Mouse (Mus musculus) forebrain, embryonic 12.5 days (tissue): ENCODE measurements around the gene Gm5431. TPM values are rescaled to one million over a fixed set of nuclear protein-coding genes. Genes with fewer than 3 reads are reported as not detected.
"Not testable (repeated sequence)": the region's sequence is repeated elsewhere in the genome, so short reads cannot be mapped to it uniquely, and the experiment has no call there.

ENCODE experiments used
- ATAC-seq: fragments of 200-750 bp; cut with Nextera tagmentation; 2 replicates; pipeline ENCODE4 v1.8.0; 2017; ENCODE audit warnings: moderate TSS enrichment; ENCODE audit not compliant: low FRiP score
- H3K27ac ChIP-seq: fragments of 300-500 bp; sonication (generic); 2 replicates; pipeline ENCODE4 v1.5.1; 2016; ENCODE audit warnings: mild to moderate bottlenecking
- H3K27me3 ChIP-seq: fragments of 300-500 bp; sonication (generic); 2 replicates; pipeline ENCODE4 v1.6.1; 2016; ENCODE audit warnings: mild to moderate bottlenecking
- H3K36me3 ChIP-seq: fragments of 300-500 bp; sonication (generic); replicated peaks from 2 replicates; pipeline ENCODE4 v1.6.1; 2016; ENCODE audit warnings: mild to moderate bottlenecking
- H3K4me1 ChIP-seq: fragments of 300-500 bp; sonication (generic); 2 replicates; pipeline ENCODE4 v1.6.1; 2016
- H3K4me2 ChIP-seq: fragments of 300-500 bp; sonication (generic); 2 replicates; pipeline ENCODE4 v1.6.1; 2016; ENCODE audit warnings: mild to moderate bottlenecking, moderate library complexity
- H3K4me3 ChIP-seq: fragments of 300-500 bp; sonication (generic); replicated peaks from 2 replicates; pipeline ENCODE4 v1.5.1; 2016; ENCODE audit warnings: mild to moderate bottlenecking
- H3K9ac ChIP-seq: fragments of 300-500 bp; sonication (generic); 2 replicates; pipeline ENCODE4 v1.6.1; 2016; ENCODE audit warnings: mild to moderate bottlenecking
- H3K9me3 ChIP-seq: fragments of 300-500 bp; sonication (generic); 2 replicates; pipeline ENCODE4 v1.6.1; 2016
- WGBS: fragments of 180-500 bp; shearing (Covaris S2); methylation state at CpG from one replicate; pipeline ENCODE4 v1.1.7; 2016; 5-methylcytosine and 5-hydroxymethylcytosine counted together
- polyA plus RNA-seq: library from polyadenylated mRNA; unstranded; fragments of >200 nt; fragmentation: Nextera tagmentation; extraction: Ambion mirVana; gene quantifications from 2 replicates; pipeline ENCODE4 v1.2.1, GENCODE M21; 2016

Gm5431 gene
- polyA plus RNA-seq = 0.09 TPM in 1 of 2 replicates, not detected in the other

- H3K9me3 ChIP-seq = no peaks in the 10 kb centered on the region
- ATAC-seq = no peak
- H3K4me1 ChIP-seq = no peaks in the 10 kb centered on the region
- WGBS = 80% methylated on average over 2 of the region's 2 CpGs
- no peak within 1 kb of the TSS for H3K4me2 ChIP-seq
- no peaks in the 10 kb centered on the region for H3K27me3 ChIP-seq
- no peak within 1 kb of the TSS for H3K9ac ChIP-seq
- no peak within 1 kb of the TSS for H3K27ac ChIP-seq
- no peak within 1 kb of the TSS for H3K4me3 ChIP-seq
- H3K36me3 ChIP-seq = no peaks in the 10 kb centered on the region
These were observed at the start of gene Gm5431 for GRCm38 (mm10) chr11:48902021-48902420. Gene Gm5431 (minus strand): TSS chr11:48902214.

DNA sequence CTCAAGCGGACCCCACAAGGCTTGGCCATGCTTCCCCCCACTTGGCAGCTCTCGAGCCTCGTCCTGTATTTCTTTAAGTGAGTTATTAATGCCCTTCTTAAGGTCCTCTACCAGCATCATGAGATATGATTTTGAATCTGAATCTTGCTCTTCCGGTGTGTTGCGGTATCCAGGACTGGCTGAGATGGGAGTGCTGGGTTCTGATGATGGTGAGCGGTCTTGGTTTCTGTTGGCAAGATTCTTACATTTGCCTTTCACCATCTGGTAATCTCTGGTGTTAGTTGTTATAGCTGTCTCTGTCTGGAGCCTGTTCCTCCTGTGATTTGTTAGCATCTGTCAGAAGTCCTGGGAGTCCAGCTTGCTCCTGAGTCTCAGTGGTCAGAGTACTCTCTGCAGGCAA lies 44.1 kb upstream of the Gm5431 start, which contains the start of gene Psme2b:
Gene Psme2b (minus strand): TSS at position 101 of the 400 bp plus-strand sequence.
- H3K9ac ChIP-seq, H3K4me3 ChIP-seq, H3K27me3 ChIP-seq, H3K27ac ChIP-seq, H3K36me3 ChIP-seq, H3K4me1 ChIP-seq, ATAC-seq, H3K9me3 ChIP-seq, H3K4me2 ChIP-seq: not testable (repeated sequence)
- WGBS = 94% methylated on average over 6 of the region's 6 CpGs

DNA sequence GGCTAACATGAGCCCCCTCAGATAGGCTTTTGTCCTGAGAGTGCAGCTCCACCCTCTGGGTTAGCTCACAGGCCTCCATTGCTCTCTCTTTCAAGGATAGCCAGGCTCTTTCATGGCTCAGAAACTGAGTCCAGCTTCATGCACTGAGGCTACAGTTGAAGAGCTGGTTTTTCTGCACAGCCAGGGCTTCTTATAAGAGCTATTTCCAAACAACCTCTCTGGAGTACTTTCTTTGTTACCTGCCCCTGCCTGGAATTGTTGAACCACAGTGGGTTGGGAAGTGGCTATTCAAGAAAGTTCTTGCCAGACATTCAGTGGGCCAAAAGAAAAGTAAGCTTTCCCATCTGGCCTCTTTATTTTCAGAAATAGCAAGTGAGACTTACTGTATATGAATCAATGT lies 37.3 kb upstream of the Gm5431 start:
- not testable (repeated sequence) for H3K9ac ChIP-seq, H3K4me2 ChIP-seq, H3K4me3 ChIP-seq, H3K4me1 ChIP-seq, ATAC-seq, H3K9me3 ChIP-seq, H3K27ac ChIP-seq, H3K36me3 ChIP-seq, H3K27me3 ChIP-seq

DNA sequence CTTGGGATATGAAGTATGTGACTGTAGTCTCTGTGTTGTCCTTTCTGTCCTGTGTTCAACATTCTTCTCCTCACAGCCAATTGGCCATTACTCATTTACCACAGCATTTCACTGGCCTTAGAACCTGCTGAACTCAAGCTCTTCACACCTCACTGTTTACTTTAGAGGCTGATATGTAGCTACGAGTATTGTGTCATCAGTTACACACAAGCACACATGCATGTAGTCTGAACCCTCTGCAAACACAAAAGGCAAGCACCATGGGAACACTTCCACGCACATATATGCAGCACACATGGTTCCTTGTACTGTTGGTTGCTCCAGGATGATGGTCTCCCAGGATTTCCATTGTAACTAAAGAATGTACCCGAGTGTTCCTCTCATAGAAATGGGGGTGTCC lies 33.3 kb upstream of the Gm5431 start:
- H3K27ac ChIP-seq, H3K4me2 ChIP-seq, ATAC-seq, H3K9me3 ChIP-seq, H3K9ac ChIP-seq, H3K27me3 ChIP-seq, H3K4me3 ChIP-seq, H3K36me3 ChIP-seq, H3K4me1 ChIP-seq: not testable (repeated sequence)
- no CpG with 5 or more reads among the region's 3 CpGs for WGBS

GRCm38 (mm10) chr11:48933923-48934322 lies 31.9 kb upstream of the Gm5431 start:
- not testable (repeated sequence) for ATAC-seq, H3K9ac ChIP-seq, H3K4me3 ChIP-seq, H3K36me3 ChIP-seq, H3K4me1 ChIP-seq, H3K9me3 ChIP-seq, H3K4me2 ChIP-seq, H3K27ac ChIP-seq, H3K27me3 ChIP-seq
- 50% methylated on average over 1 of the region's 1 CpGs for WGBS

DNA sequence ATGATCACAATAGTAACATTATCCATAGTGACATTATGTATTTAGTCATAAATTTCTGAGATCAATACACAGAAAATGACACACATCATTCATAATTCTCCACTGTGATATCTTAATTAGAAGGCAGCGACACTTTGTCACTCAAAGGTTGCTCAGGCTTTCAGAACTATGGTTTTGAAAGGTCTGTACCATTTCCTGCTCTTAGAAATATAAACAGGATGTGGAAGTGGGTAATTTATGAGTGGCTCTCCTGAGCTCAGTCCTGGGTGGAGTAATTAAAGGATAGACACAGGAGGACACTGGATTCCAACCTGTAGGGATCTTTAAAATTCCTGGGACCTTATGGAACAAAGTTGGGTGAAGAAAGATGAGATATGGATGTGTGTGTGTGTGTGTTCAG lies 31.4 kb upstream of the Gm5431 start:
- H3K4me3 ChIP-seq, H3K27me3 ChIP-seq, H3K9me3 ChIP-seq, H3K36me3 ChIP-seq, H3K9ac ChIP-seq, H3K4me1 ChIP-seq, H3K4me2 ChIP-seq, H3K27ac ChIP-seq, ATAC-seq: not testable (repeated sequence)
- WGBS = 74% methylated on average over 1 of the region's 1 CpGs

- not testable (repeated sequence) for H3K9me3 ChIP-seq, H3K27ac ChIP-seq, H3K4me1 ChIP-seq, H3K27me3 ChIP-seq, ATAC-seq, H3K36me3 ChIP-seq, H3K4me3 ChIP-seq, H3K9ac ChIP-seq, H3K4me2 ChIP-seq
- WGBS = 96% methylated on average over 1 of the region's 1 CpGs
These were observed 26.1 kb upstream of the Gm5431 start for GRCm38 (mm10) chr11:48928068-48928467.

DNA sequence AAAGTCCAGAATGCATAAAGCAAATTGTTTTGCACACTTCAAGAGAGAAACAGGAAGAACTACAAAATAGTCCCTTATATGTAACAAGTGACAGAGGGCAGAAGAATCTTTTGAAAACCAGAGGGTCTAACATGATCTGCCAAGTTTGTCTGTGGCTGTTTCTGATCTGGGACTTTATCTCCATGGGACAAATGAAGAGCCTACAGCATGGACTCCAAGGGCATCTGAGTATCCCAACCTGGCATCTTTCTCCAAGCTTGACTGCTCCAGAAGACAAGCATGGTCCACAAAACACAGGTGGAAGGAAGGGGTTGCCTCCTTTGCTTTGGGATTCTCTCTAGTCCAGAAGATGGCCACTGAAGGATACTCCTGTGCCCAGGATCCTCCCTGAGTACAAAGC lies 24.4 kb upstream of the Gm5431 start:
- not testable (repeated sequence) for H3K9ac ChIP-seq, ATAC-seq, H3K36me3 ChIP-seq

GRCm38 (mm10) chr11:48923818-48924217 lies 21.8 kb upstream of the Gm5431 start:
- H3K27ac ChIP-seq, H3K9ac ChIP-seq, H3K36me3 ChIP-seq, ATAC-seq, H3K4me1 ChIP-seq, H3K27me3 ChIP-seq, H3K4me2 ChIP-seq, H3K9me3 ChIP-seq, H3K4me3 ChIP-seq: not testable (repeated sequence)
- WGBS = 83% methylated on average over 5 of the region's 5 CpGs

More for the DNA sequence above, 24.4 kb upstream of the Gm5431 start:
- H3K27me3 ChIP-seq, H3K27ac ChIP-seq, H3K4me1 ChIP-seq, H3K4me2 ChIP-seq, H3K9me3 ChIP-seq, H3K4me3 ChIP-seq: not testable (repeated sequence)

DNA sequence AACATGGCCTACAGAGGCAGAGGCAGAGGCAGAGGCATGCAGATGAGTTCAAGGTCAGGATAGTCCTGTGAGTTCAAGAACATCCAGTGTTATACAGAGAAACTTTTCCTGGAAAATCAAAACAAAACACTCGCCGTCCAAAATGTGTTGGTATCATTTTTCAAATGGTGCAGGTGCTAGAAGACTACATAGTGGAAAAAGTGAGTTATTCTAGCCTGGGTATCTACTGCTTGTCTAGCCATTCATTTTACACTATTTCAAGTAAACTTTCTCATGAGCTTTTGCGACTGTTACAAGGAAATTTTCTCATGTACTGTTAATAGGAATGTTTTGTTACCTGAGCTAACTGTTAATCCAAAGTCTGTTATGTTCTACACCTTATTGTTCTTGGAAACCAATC lies 16.4 kb upstream of the Gm5431 start:
- no peaks in the 10 kb centered on the region for H3K9me3 ChIP-seq
- no peak for ATAC-seq
- no peaks in the 10 kb centered on the region for H3K36me3 ChIP-seq
- no peak overlapping the region for H3K9ac ChIP-seq
- no peaks in the 10 kb centered on the region for H3K27me3 ChIP-seq
- H3K4me3 ChIP-seq = no peak overlapping the region
- H3K27ac ChIP-seq = no peak overlapping the region
- no peak overlapping the region for H3K4me2 ChIP-seq
- H3K4me1 ChIP-seq = no peaks in the 10 kb centered on the region
- 83% methylated on average over 3 of the region's 3 CpGs for WGBS

- WGBS = 93% methylated on average over 1 of the region's 1 CpGs
- H3K9me3 ChIP-seq = no peaks in the 10 kb centered on the region
- no peaks in the 10 kb centered on the region for H3K4me1 ChIP-seq
- no peak overlapping the region for H3K27ac ChIP-seq
- no peaks in the 10 kb centered on the region for H3K36me3 ChIP-seq
- ATAC-seq = no peak
- no peaks in the 10 kb centered on the region for H3K27me3 ChIP-seq
- H3K4me2 ChIP-seq = no peak overlapping the region
- no peak overlapping the region for H3K4me3 ChIP-seq
- H3K9ac ChIP-seq = no peak overlapping the region
These were observed 11.6 kb upstream of the Gm5431 start for GRCm38 (mm10) chr11:48913611-48914010.

DNA sequence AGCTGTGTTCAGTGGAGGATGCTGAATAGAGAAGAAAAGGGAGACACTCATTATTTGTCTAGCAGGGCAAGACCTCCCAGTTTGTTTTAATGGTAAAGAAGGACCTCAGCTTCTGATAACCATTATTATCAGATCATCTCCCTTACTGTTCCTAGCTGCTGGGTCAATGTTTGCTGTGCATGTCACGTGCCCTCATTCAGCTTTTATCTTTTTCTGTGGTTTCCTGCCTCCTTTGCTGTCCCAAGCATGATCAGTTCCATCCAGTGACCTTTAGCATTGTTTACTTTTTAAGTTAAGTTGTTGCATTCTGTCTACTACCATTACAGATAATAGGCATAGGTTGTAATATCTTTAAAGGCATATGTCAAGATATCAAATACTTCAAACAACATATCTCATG lies 6.4 kb upstream of the Gm5431 start:
- H3K4me3 ChIP-seq = no peak overlapping the region
- WGBS = 68% methylated on average over 1 of the region's 1 CpGs
- no peaks in the 10 kb centered on the region for H3K27me3 ChIP-seq
- H3K4me2 ChIP-seq = no peak overlapping the region
- ATAC-seq = no peak
- no peaks in the 10 kb centered on the region for H3K36me3 ChIP-seq
- no peaks in the 10 kb centered on the region for H3K9me3 ChIP-seq
- no peak overlapping the region for H3K27ac ChIP-seq
- H3K4me1 ChIP-seq = no peaks in the 10 kb centered on the region
- H3K9ac ChIP-seq = no peak overlapping the region

DNA sequence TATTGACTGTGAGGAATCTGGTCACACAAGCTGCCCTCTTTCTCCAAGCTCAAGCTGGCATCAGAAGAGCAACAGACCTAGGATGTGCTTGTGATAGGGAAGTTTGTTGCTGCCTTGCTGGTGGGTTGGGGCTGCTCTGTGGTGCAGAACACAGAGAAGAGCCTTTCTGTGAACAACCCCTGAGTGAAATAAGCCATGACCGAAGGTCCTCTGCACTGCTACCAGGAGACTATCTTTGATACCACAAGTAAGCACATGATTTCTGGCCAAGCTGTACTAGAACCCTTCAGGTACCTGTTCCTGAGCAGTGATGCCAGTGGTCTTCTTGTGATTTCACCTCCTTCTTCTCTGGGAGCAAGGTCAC lies 465 bp downstream of the Gm5431 start:
- WGBS = 93% methylated on average over 1 of the region's 1 CpGs

More for the DNA sequence above, 465 bp downstream of the Gm5431 start:
- not testable (repeated sequence) for H3K4me3 ChIP-seq, H3K27ac ChIP-seq, H3K9me3 ChIP-seq, H3K4me2 ChIP-seq, H3K27me3 ChIP-seq, H3K9ac ChIP-seq, H3K36me3 ChIP-seq, ATAC-seq, H3K4me1 ChIP-seq
